Mouse (Mus musculus) Patski (cell line): ENCODE results near the gene Nmnat2. TPM values are rescaled to one million over a fixed set of nuclear protein-coding genes. Genes with fewer than 3 reads are reported as not detected.

ENCODE experiments used
- ATAC-seq: fragments of 100-300 bp; one replicate; pipeline ENCODE4 v1.8.0; 2021
- CTCF ChIA-PET: fragments of 350-600 bp; sonication (Branson Sonifier 250); formaldehyde crosslinking; loops from one replicate; lab custom pipeline; 2022; ENCODE audit warnings: inconsistent platforms; lab: Charles Lee
- POLR2A ChIA-PET: fragments of 350-600 bp; sonication (Branson Sonifier 250); formaldehyde crosslinking; loops from one replicate; lab custom pipeline; 2022; ENCODE audit warnings: antibody characterized with exemption, inconsistent platforms; lab: Charles Lee
- DNase-seq: peaks from one replicate; pipeline ENCODE4 v3.0.0-alpha.2; 2011; ENCODE audit warnings: low read depth, low spot score
- H3K27me3 ChIP-seq: fragments of 371-371 bp; one replicate; pipeline ENCODE4 v1.5.1; 2021
- CTCF ChIP-seq: fragments of 100-300 bp; IDR thresholded peaks from one replicate; pipeline ENCODE4 v1.5.1; 2021
- in situ Hi-C: fragments of 300-500 bp; cut with MboI; formaldehyde crosslinking; loops from 3 replicates; pipeline ENCODE4 v1.11.1; 2018; ENCODE audit warnings: low pct_unique_long_range_greater_than_20kb, mixed read lengths
- polyA plus RNA-seq: library from polyadenylated mRNA; unstranded; gene quantifications from one replicate; pipeline ENCODE4 v1.2.3, GENCODE M21; 2021

Nmnat2 gene
- polyA plus RNA-seq, 1 experiment from 2014 or later = 0.14 TPM

GRCm38 (mm10) chr1:152986981-152987380, 32.2 kb downstream of the Nmnat2 start:
- no peak for TF ChIP-seq CTCF
- ChIA-PET CTCF (no interaction called here), POLR2A (no interaction called here)
- DNase-seq (no peak), ATAC-seq (no peak)
- in situ Hi-C loops = no loop called here
- peaks cover 5% of the 10 kb centered on the region for H3K27me3 ChIP-seq

GRCm38 (mm10) chr1:152990067-152990466, 35.3 kb downstream of the Nmnat2 start:
- DNase-seq = no peak
- no peak for ATAC-seq
- H3K27me3 ChIP-seq = peaks cover 5% of the 10 kb centered on the region
- CTCF ChIA-PET = interaction anchor here (1.2 to 1.9 kb wide), 2 partner anchors 11 to 16 kb away, joined by 3 to 4 read pairs; no protein-coding TSS in a partner anchor
- in situ Hi-C loops = no loop called here
- POLR2A ChIA-PET = no interaction called here
- TF ChIP-seq CTCF = no peak

- no peak for TF ChIP-seq CTCF
- in situ Hi-C loops = no loop called here
- ChIA-PET POLR2A (no interaction called here), CTCF (no interaction called here)
- H3K27me3 ChIP-seq = no peaks in the 10 kb centered on the region
- DNase-seq (no peak), ATAC-seq (no peak)
These were observed 37.7 kb downstream of the Nmnat2 start for GRCm38 (mm10) chr1:152992271-152993134.

- ChIA-PET POLR2A (no interaction called here), CTCF (no interaction called here)
- DNase-seq = no peak
- in situ Hi-C loops = no loop called here
- no peaks in the 10 kb centered on the region for H3K27me3 ChIP-seq
- no peak for TF ChIP-seq CTCF
- no peak for ATAC-seq
These were observed 39.0 kb downstream of the Nmnat2 start for GRCm38 (mm10) chr1:152993803-152994202.

DNA sequence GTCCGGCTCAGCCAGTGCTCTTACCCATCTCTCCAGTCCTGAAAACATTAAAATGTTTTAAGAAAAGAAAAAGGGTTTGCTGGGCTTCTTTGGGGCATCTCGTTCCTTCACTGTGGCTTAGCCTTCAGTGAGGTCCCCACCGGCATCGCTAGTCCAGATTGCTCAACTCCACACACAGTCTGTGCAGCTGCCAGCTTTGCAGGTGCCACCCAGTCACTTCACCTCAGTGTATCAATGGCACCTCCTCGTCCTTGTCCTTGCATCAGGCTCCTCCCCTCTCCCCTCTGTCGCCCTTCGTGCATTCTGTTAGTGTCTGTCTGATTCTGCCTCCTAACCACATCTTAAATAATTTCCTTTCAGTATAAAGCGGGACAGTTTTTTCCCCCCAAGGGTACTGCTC, 45.2 kb downstream of the Nmnat2 start:
- no peak for TF ChIP-seq CTCF
- no peaks in the 10 kb centered on the region for H3K27me3 ChIP-seq
- ATAC-seq = no peak
- no peak for DNase-seq
- in situ Hi-C loops = no loop called here
- CTCF ChIA-PET = no interaction called here
- POLR2A ChIA-PET = no interaction called here

GRCm38 (mm10) chr1:153000486-153001228, 45.9 kb downstream of the Nmnat2 start:
- no peak for ATAC-seq
- H3K27me3 ChIP-seq = no peaks in the 10 kb centered on the region
- TF ChIP-seq CTCF = no peak
- ChIA-PET CTCF (interaction anchor here (1.2 kb wide), 1 partner anchor 10 kb away, joined by 4 read pairs; no protein-coding TSS in a partner anchor), POLR2A (no interaction called here)
- no peak for DNase-seq
- in situ Hi-C loops = no loop called here

- no peak for TF ChIP-seq CTCF
- POLR2A ChIA-PET = no interaction called here
- in situ Hi-C loops = no loop called here
- CTCF ChIA-PET = interaction anchor here (0.6 kb wide), 1 partner anchor 11 kb away, joined by 3 read pairs; no protein-coding TSS in a partner anchor
- DNase-seq (no peak), ATAC-seq (no peak)
- no peaks in the 10 kb centered on the region for H3K27me3 ChIP-seq
These were observed 47.7 kb downstream of the Nmnat2 start for GRCm38 (mm10) chr1:153002295-153003050.

GRCm38 (mm10) chr1:153004472-153004871, 49.7 kb downstream of the Nmnat2 start:
- TF ChIP-seq CTCF = no peak

DNA sequence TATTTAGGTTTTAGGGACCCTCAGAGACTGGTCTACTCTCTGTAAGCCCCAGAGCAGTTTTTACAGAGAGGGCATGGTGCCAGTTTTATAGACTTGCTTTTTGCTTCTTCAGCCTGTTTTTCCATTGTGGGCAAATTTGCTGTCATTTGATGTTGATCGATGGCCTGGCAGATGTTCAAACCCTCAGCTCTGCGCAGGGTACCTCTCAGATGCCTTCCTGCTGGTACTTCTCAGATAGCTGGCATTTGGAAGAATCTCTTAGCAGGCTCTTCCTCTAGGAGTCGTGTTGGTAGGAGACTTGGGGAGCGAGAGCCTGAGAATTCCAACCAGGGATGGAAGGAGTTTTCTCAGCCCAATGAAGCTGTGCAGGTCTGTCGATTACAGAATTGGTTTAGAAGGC, 51.3 kb downstream of the Nmnat2 start:
- TF ChIP-seq CTCF = no peak
- DNase-seq (no peak), ATAC-seq (no peak)
- ChIA-PET POLR2A (no interaction called here), CTCF (no interaction called here)
- in situ Hi-C loops = no loop called here
- H3K27me3 ChIP-seq = no peaks in the 10 kb centered on the region

More at GRCm38 (mm10) chr1:153004472-153004871, 49.7 kb downstream of the Nmnat2 start:
- H3K27me3 ChIP-seq = no peaks in the 10 kb centered on the region
- in situ Hi-C loops = no loop called here
- ChIA-PET POLR2A (no interaction called here), CTCF (no interaction called here)
- DNase-seq = no peak
- no peak for ATAC-seq

DNA sequence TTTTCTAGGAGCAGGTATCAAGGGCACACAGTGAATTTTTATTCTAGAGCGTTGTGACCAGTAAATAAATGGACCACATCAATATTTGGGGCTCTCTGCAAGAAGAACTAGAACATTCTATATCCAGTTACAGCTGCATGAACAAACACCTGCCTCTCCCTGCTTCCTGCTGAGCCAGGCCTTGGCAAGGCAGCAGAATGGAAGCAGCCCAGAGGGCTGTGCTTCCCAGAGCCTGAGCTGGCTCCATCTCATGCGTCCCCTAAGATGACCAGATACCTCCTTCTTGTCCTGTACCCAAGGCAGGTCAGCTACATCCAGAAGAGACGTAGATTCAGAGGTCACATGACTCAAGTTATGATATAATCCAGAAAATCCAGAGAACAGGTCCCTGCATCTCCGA, 52.0 kb downstream of the Nmnat2 start:
- CTCF ChIA-PET = no interaction called here
- no peak for ATAC-seq
- in situ Hi-C loops = no loop called here

More for the DNA sequence above, 52.0 kb downstream of the Nmnat2 start:
- H3K27me3 ChIP-seq = no peaks in the 10 kb centered on the region
- POLR2A ChIA-PET = no interaction called here
- no peak for DNase-seq
- no peak for TF ChIP-seq CTCF
